Mouse (Mus musculus) MEL (cell line): ENCODE results near the gene Taar5. TPM values are rescaled to one million over a fixed set of nuclear protein-coding genes. Genes with fewer than 3 reads are reported as not detected.

Experiments used
- DNase-seq: peaks from one replicate; pipeline ENCODE4 v3.0.0; 2011; ENCODE audit warnings: low read depth, low spot score
- H3K27ac ChIP-seq: 2 replicates; pipeline ENCODE4 v1.5.1; 2012; ENCODE audit warnings: low read depth, mild to moderate bottlenecking, control low read depth, low read length, moderate library complexity; ENCODE audit not compliant: control insufficient read depth
- H3K27me3 ChIP-seq, 2 experiments: fragments of 150-350 bp in 1 of 2; sonication (generic) in 1 of 2; 2 replicates each; pipeline ENCODE4 v1.6.1; 2012; ENCODE audit warnings: low read length in 2 of 2, mild to moderate bottlenecking in 2 of 2, improper control_type of control experiment in 1 of 2, moderate library complexity in 1 of 2; ENCODE audit not compliant: insufficient read depth in 2 of 2, control insufficient read depth in 1 of 2
- H3K36me3 ChIP-seq, 2 experiments: 2 replicates each; pipeline ENCODE4 v1.6.1; 2012 to 2014; ENCODE audit warnings: low read length in 2 of 2, improper control_type of control experiment in 1 of 2, inconsistent platforms in 1 of 2, mild to moderate bottlenecking in 1 of 2; ENCODE audit not compliant: insufficient read depth in 2 of 2, control insufficient read depth in 1 of 2
- H3K4me1 ChIP-seq, 2 experiments: fragments of 150-350 bp in 1 of 2; sonication (generic) in 1 of 2; 2 replicates each; pipeline ENCODE4 v1.6.1; 2012; ENCODE audit warnings: low read length in 2 of 2, improper control_type of control experiment in 1 of 2, mild to moderate bottlenecking in 1 of 2; ENCODE audit not compliant: insufficient read depth in 2 of 2, control insufficient read depth in 1 of 2
- H3K4me3 ChIP-seq, 2 experiments: fragments of 150-350 bp in 1 of 2; sonication (generic) in 1 of 2; 2 replicates each; pipeline ENCODE4 v1.5.1; 2012; ENCODE audit warnings: low read depth in 2 of 2, low read length in 2 of 2, mild to moderate bottlenecking in 2 of 2, moderate library complexity in 2 of 2, control low read depth in 1 of 2, improper control_type of control experiment in 1 of 2; ENCODE audit not compliant: control insufficient read depth in 1 of 2, insufficient read depth in 1 of 2
- H3K79me2 ChIP-seq: 2 replicates; pipeline ENCODE4 v1.6.1; 2012; ENCODE audit warnings: mild to moderate bottlenecking, low read length, moderate library complexity; ENCODE audit not compliant: control insufficient read depth, poor library complexity, insufficient read depth
- H3K9ac ChIP-seq: 2 replicates; pipeline ENCODE4 v1.6.1; 2012; ENCODE audit warnings: low read depth, mild to moderate bottlenecking, control low read depth, low read length, moderate library complexity; ENCODE audit not compliant: control insufficient read depth, poor library complexity, severe bottlenecking
- H3K9me3 ChIP-seq: fragments of 150-350 bp; sonication (generic); replicated peaks from 2 replicates; pipeline ENCODE4 v1.6.1; 2012; ENCODE audit warnings: mild to moderate bottlenecking, low read length, improper control_type of control experiment, moderate library complexity; ENCODE audit not compliant: insufficient read depth
- ETS1 ChIP-seq: IDR thresholded peaks from 2 replicates; pipeline ENCODE4 v1.6.1; 2012; ENCODE audit warnings: low read depth, mild to moderate bottlenecking, inconsistent platforms, low read length, improper control_type of control experiment, moderate library complexity
- GABPA ChIP-seq: IDR thresholded peaks from 2 replicates; pipeline ENCODE4 v1.6.1; 2012; ENCODE audit warnings: low read depth, mild to moderate bottlenecking, inconsistent platforms, low read length, improper control_type of control experiment, moderate library complexity
- JUND ChIP-seq: IDR thresholded peaks from 2 replicates; pipeline ENCODE4 v1.6.1; 2011; ENCODE audit warnings: low read depth, mild to moderate bottlenecking, improper control_type of control experiment, low read length
- KAT2A ChIP-seq: conservative IDR thresholded peaks from 2 replicates; pipeline ENCODE4 v1.6.1; 2012; ENCODE audit warnings: low read depth, low read length, improper control_type of control experiment, inconsistent platforms
- MXI1 ChIP-seq: IDR thresholded peaks from 2 replicates; pipeline ENCODE4 v1.6.1; 2011; ENCODE audit warnings: mild to moderate bottlenecking, low read depth, low read length, improper control_type of control experiment
- MYB ChIP-seq: IDR thresholded peaks from 2 replicates; pipeline ENCODE4 v1.6.1; 2011; ENCODE audit warnings: mild to moderate bottlenecking, low read depth, low read length, improper control_type of control experiment
- NELFE ChIP-seq: IDR thresholded peaks from 2 replicates; pipeline ENCODE4 v1.6.1; 2011; ENCODE audit warnings: low read depth, low read length, improper control_type of control experiment
- POLR2A ChIP-seq, 2 experiments: IDR thresholded peaks; 2 replicates each; pipeline ENCODE4 v1.6.1; 2011 to 2012; ENCODE audit warnings: low read length in 2 of 2, mild to moderate bottlenecking in 2 of 2, control low read depth in 1 of 2, improper control_type of control experiment in 1 of 2, low read depth in 1 of 2, moderate library complexity in 1 of 2; ENCODE audit not compliant: control insufficient read depth in 1 of 2, insufficient read depth in 1 of 2, poor library complexity in 1 of 2
- POLR2AphosphoS2 ChIP-seq: IDR thresholded peaks from 2 replicates; pipeline ENCODE4 v1.6.1; 2011; ENCODE audit warnings: low read length, improper control_type of control experiment
- POLR2AphosphoS5 ChIP-seq: IDR thresholded peaks from 2 replicates; pipeline ENCODE4 v1.6.1; 2012; ENCODE audit warnings: low read depth, borderline replicate concordance, mild to moderate bottlenecking, inconsistent platforms, low read length, moderate library complexity, mixed read lengths
- RAD21 ChIP-seq: IDR thresholded peaks from 2 replicates; pipeline ENCODE4 v1.6.1; 2011; ENCODE audit warnings: mild to moderate bottlenecking, low read depth, low read length, improper control_type of control experiment
- SMC3 ChIP-seq: IDR thresholded peaks from 2 replicates; pipeline ENCODE4 v1.6.1; 2011; ENCODE audit warnings: low read depth, low read length, improper control_type of control experiment
- TBP ChIP-seq: IDR thresholded peaks from 2 replicates; pipeline ENCODE4 v1.8.0; 2011; ENCODE audit warnings: low read depth, low read length, improper control_type of control experiment
- TCF12 ChIP-seq: IDR thresholded peaks from 2 replicates; pipeline ENCODE4 v1.6.1; 2014; ENCODE audit warnings: low read depth, mild to moderate bottlenecking, inconsistent platforms, low read length, improper control_type of control experiment, moderate library complexity
- UBTF ChIP-seq: IDR thresholded peaks from 2 replicates; pipeline ENCODE4 v1.6.1; 2012; ENCODE audit warnings: low read depth, mild to moderate bottlenecking, inconsistent platforms, low read length, improper control_type of control experiment, moderate library complexity, borderline replicate concordance; ENCODE audit not compliant: insufficient read depth
- ZC3H11A ChIP-seq: IDR thresholded peaks from 2 replicates; pipeline ENCODE4 v1.6.1; 2012; ENCODE audit warnings: low read depth, mild to moderate bottlenecking, inconsistent platforms, low read length, improper control_type of control experiment
- ZMIZ1 ChIP-seq: IDR thresholded peaks from 2 replicates; pipeline ENCODE4 v1.6.1; 2012; ENCODE audit warnings: low read depth, mild to moderate bottlenecking, inconsistent platforms, low read length, improper control_type of control experiment, moderate library complexity
- ZNF384 ChIP-seq: IDR thresholded peaks from 2 replicates; pipeline ENCODE4 v1.6.1; 2012; ENCODE audit warnings: low read depth, mild to moderate bottlenecking, inconsistent platforms, low read length, improper control_type of control experiment
- polyA plus RNA-seq, 2 experiments: library from polyadenylated mRNA; stranded (reverse) in 1 of 2; unstranded in 1 of 2; fragments of >175 nt in 1 of 2; fragments of >200 nt in 1 of 2; gene quantifications; 2 replicates each; pipeline versions ENCODE4 v1.2.1 to v1.2.4; 2012; ENCODE audit warnings: low replicate concordance in 2 of 2, low read depth in 1 of 2; ENCODE audit not compliant: insufficient read length in 2 of 2, insufficient read depth in 1 of 2, missing spikeins in 1 of 2
- total RNA-seq: library from RNA; depleted of rRNA; stranded (reverse); fragments of 300-350 nt; gene quantifications from 2 replicates; pipeline ENCODE4 v1.2.3, GENCODE M21; 2012; rRNA removed

Taar5 gene
- total and polyA plus RNA-seq, 3 experiments, result not detected

DNA sequence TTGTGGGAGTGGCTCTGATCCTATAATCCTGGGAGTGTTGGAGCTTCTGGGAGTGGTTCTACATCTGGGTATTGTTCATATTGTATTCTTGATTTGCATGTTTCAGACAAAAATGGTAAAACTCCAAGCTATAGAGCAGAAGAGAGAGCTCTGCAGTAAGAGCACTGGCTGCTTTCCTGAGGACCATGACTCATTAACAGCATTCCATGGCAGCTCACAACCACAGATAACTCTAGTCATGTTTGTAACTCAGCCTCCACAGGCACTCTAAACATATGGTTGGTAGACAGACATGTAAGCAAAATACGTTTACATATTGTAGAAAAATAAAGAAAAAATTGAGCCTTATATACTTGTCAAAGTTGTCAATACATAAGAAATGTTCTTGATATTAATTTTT, 35.9 kb downstream of the Taar5 start:
- Histone ChIP-seq H3K9ac (no peak overlapping the region), H3K9me3 (no peaks in the 10 kb centered on the region)

DNA sequence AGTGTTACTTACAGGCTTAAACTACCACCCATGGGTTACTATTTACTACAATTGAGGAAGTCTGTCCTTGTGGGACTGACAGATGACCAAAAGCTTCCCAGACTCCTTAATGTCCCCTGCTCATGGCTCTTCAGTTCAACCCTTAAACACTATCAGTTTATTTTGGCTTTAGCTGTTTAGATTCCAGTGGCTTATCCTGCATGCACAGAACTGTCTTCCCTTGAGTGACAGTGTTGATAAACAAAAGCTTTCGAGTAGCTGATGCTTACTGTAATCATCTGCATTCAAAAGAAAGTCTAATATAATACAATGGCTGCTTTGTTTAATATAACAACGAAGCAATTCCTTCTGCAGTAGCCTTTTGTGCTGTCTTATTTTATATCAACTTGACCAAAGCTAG, 36.5 kb downstream of the Taar5 start:
- Histone ChIP-seq H3K4me3 (no peak overlapping the region), H3K4me1 (no peaks in the 10 kb centered on the region), H3K9me3 (no peaks in the 10 kb centered on the region), H3K9ac (no peak overlapping the region), H3K36me3 (no peaks in the 10 kb centered on the region), H3K27me3 (no peaks in the 10 kb centered on the region; a peak in 1 of 4 replicates), H3K27ac (no peak overlapping the region), H3K79me2 (no peaks in the 10 kb centered on the region)
- DNase-seq, result no peak
- TF ChIP-seq MXI1 (no peak), TCF12 (no peak), POLR2AphosphoS5 (no peak), KAT2A (no peak), GABPA (no peak), SMC3 (no peak), POLR2AphosphoS2 (no peak), POLR2A (IDR thresholded peaks at IDR 0.05; ENCODE audit: control insufficient read depth in 1 of 2, insufficient read depth in 1 of 2, low read depth in 1 of 2, low read length in 2 of 2, poor library complexity in 1 of 2) (no peak), ZNF384 (no peak), ZC3H11A (no peak), ETS1 (no peak), UBTF (no peak), RAD21 (no peak)

More for the DNA sequence above, 35.9 kb downstream of the Taar5 start:
- no peaks in the 10 kb centered on the region for H3K4me1 ChIP-seq
- no peak overlapping the region for H3K27ac ChIP-seq
- TF ChIP-seq JUND (no peak), ZMIZ1 (no peak), MYB (no peak), RAD21 (no peak)
- H3K27me3 ChIP-seq, result no peaks in the 10 kb centered on the region; a peak in 1 of 4 replicates
- no peaks in the 10 kb centered on the region for H3K36me3 ChIP-seq
- H3K79me2 ChIP-seq, result no peaks in the 10 kb centered on the region
- DNase-seq, result no peak
- no peak overlapping the region for H3K4me3 ChIP-seq

- H3K79me2 ChIP-seq, result no peaks in the 10 kb centered on the region
- no peak for DNase-seq
These were observed 37.6 kb downstream of the Taar5 start for GRCm38 (mm10) chr10:24008143-24008542.

More at GRCm38 (mm10) chr10:24008143-24008542, 37.6 kb downstream of the Taar5 start:
- no peaks in the 10 kb centered on the region for H3K9me3 ChIP-seq
- H3K36me3 ChIP-seq, result no peaks in the 10 kb centered on the region
- no peak overlapping the region for H3K27ac ChIP-seq
- TF ChIP-seq TBP, result no peak
- no peak for TF ChIP-seq NELFE
- no peak for TF ChIP-seq MXI1
- H3K4me3 ChIP-seq, result no peak overlapping the region
- no peak overlapping the region for H3K9ac ChIP-seq
- no peaks in the 10 kb centered on the region for H3K27me3 ChIP-seq
- no peaks in the 10 kb centered on the region for H3K4me1 ChIP-seq

Other genes with a start within 250 kb of the Taar5 start
- gene Rps12, start 183.4 kb upstream of the Taar5 start, total RNA-seq, result 5,370 and 5,608 TPM in 2 replicates
- 1,000 to 10,000 TPM in 1 of 2 experiments, 100 to 1,000 TPM in 1; 135 to 1,493 TPM for gene Rps12, start 183.4 kb upstream of the Taar5 start, polyA plus RNA-seq
- not detected in 2 replicates for gene Slc18b1, start 173.7 kb upstream of the Taar5 start, total RNA-seq
- gene Slc18b1, start 173.7 kb upstream of the Taar5 start, polyA plus RNA-seq, result not detected
- gene Vnn3, start 119.2 kb upstream of the Taar5 start, total RNA-seq, result not detected in 2 replicates
- gene Vnn3, start 119.2 kb upstream of the Taar5 start, polyA plus RNA-seq, result not detected
- not detected in 2 replicates for gene Vnn1, start 76.0 kb upstream of the Taar5 start, total RNA-seq
- not detected for gene Vnn1, start 76.0 kb upstream of the Taar5 start, polyA plus RNA-seq
- gene Taar1, start 50.4 kb upstream of the Taar5 start, total RNA-seq, result not detected in 2 replicates
- gene Taar1, start 50.4 kb upstream of the Taar5 start, polyA plus RNA-seq, result not detected
- gene Taar2, start 32.1 kb upstream of the Taar5 start, total RNA-seq, result not detected in 2 replicates
- not detected for gene Taar2, start 32.1 kb upstream of the Taar5 start, polyA plus RNA-seq
- not detected in 2 replicates for gene Taar3, start 21.1 kb upstream of the Taar5 start, total RNA-seq
- gene Taar3, start 21.1 kb upstream of the Taar5 start, polyA plus RNA-seq, result not detected
- not detected in 2 replicates for gene Taar4, start 10.2 kb upstream of the Taar5 start, total RNA-seq
- not detected for gene Taar4, start 10.2 kb upstream of the Taar5 start, polyA plus RNA-seq
- not detected in 2 replicates for gene Taar6, start 14.9 kb downstream of the Taar5 start, total RNA-seq
- gene Taar6, start 14.9 kb downstream of the Taar5 start, polyA plus RNA-seq, result not detected
- gene Taar7a, start 22.8 kb downstream of the Taar5 start, total RNA-seq, result not detected in 2 replicates
- gene Taar7a, start 22.8 kb downstream of the Taar5 start, polyA plus RNA-seq, result not detected
- not detected in 2 replicates for gene Taar7b, start 29.2 kb downstream of the Taar5 start, total RNA-seq
- gene Taar7b, start 29.2 kb downstream of the Taar5 start, polyA plus RNA-seq, result not detected
- not detected in 2 replicates for gene Taar7d, start 56.5 kb downstream of the Taar5 start, total RNA-seq
- gene Taar7d, start 56.5 kb downstream of the Taar5 start, polyA plus RNA-seq, result not detected
- not detected in 2 replicates for gene Taar7e, start 66.9 kb downstream of the Taar5 start, total RNA-seq
- not detected for gene Taar7e, start 66.9 kb downstream of the Taar5 start, polyA plus RNA-seq
- gene Taar7f, start 78.8 kb downstream of the Taar5 start, total RNA-seq, result not detected in 2 replicates
- not detected for gene Taar7f, start 78.8 kb downstream of the Taar5 start, polyA plus RNA-seq
- not detected in 2 replicates for gene Taar8a, start 105.8 kb downstream of the Taar5 start, total RNA-seq
- not detected for gene Taar8a, start 105.8 kb downstream of the Taar5 start, polyA plus RNA-seq
- not detected in 2 replicates for gene Taar8b, start 121.6 kb downstream of the Taar5 start, total RNA-seq
- gene Taar8b, start 121.6 kb downstream of the Taar5 start, polyA plus RNA-seq, result not detected
- gene Taar8c, start 131.2 kb downstream of the Taar5 start, total RNA-seq, result not detected in 2 replicates
- gene Taar8c, start 131.2 kb downstream of the Taar5 start, polyA plus RNA-seq, result not detected
- not detected in 2 replicates for gene Taar9, start 138.8 kb downstream of the Taar5 start, total RNA-seq
- not detected for gene Taar9, start 138.8 kb downstream of the Taar5 start, polyA plus RNA-seq
- gene Stx7, start 178.6 kb downstream of the Taar5 start, total RNA-seq, result 32.6 and 36.1 TPM in 2 replicates
- 10 to 100 TPM in 1 of 2 experiments, not detected in 1; 37.7 TPM for gene Stx7, start 178.6 kb downstream of the Taar5 start, polyA plus RNA-seq